Mouse (Mus musculus) midbrain, embryonic 13.5 days (tissue): ENCODE measurements around the gene AU018091. TPM values are rescaled to one million over a fixed set of nuclear protein-coding genes. Genes with fewer than 3 reads are reported as not detected.

Source experiments
- ATAC-seq: fragments of 200-750 bp; cut with Nextera tagmentation; 2 replicates; pipeline ENCODE4 v1.8.0; 2017; ENCODE audit warnings: mild to moderate bottlenecking, moderate TSS enrichment, moderate library complexity
- H3K27ac ChIP-seq: fragments of 300-500 bp; sonication (generic); 2 replicates; pipeline ENCODE4 v1.5.1; 2015; ENCODE audit warnings: inconsistent platforms, mild to moderate bottlenecking, moderate library complexity
- H3K27me3 ChIP-seq: fragments of 300-500 bp; sonication (generic); 2 replicates; pipeline ENCODE4 v1.6.1; 2015; ENCODE audit warnings: mild to moderate bottlenecking, inconsistent platforms
- H3K36me3 ChIP-seq: fragments of 300-500 bp; sonication (generic); 2 replicates; pipeline ENCODE4 v1.6.1; 2015; ENCODE audit warnings: mild to moderate bottlenecking, inconsistent platforms
- H3K4me1 ChIP-seq: fragments of 300-500 bp; sonication (generic); replicated peaks from 2 replicates; pipeline ENCODE4 v1.6.1; 2015; ENCODE audit warnings: inconsistent platforms
- H3K4me2 ChIP-seq: fragments of 300-500 bp; sonication (generic); replicated peaks from 2 replicates; pipeline ENCODE4 v1.6.1; 2015; ENCODE audit warnings: moderate library complexity, mild to moderate bottlenecking, inconsistent platforms
- H3K4me3 ChIP-seq: fragments of 300-500 bp; sonication (generic); replicated peaks from 2 replicates; pipeline ENCODE4 v1.5.1; 2015; ENCODE audit warnings: mild to moderate bottlenecking, inconsistent platforms
- H3K9ac ChIP-seq: fragments of 300-500 bp; sonication (generic); replicated peaks from 2 replicates; pipeline ENCODE4 v1.6.1; 2015; ENCODE audit warnings: mild to moderate bottlenecking, inconsistent platforms
- H3K9me3 ChIP-seq: fragments of 300-500 bp; sonication (generic); 2 replicates; pipeline ENCODE4 v1.6.1; 2016; ENCODE audit warnings: mild to moderate bottlenecking, inconsistent platforms
- WGBS: fragments of 180-500 bp; shearing (Covaris S2); methylation state at CpG from one replicate; pipeline ENCODE4 v1.1.7; 2015; 5-methylcytosine and 5-hydroxymethylcytosine counted together
- polyA plus RNA-seq: library from polyadenylated mRNA; unstranded; fragments of >200 nt; fragmentation: Nextera tagmentation; extraction: Ambion mirVana; gene quantifications from 2 replicates; pipeline ENCODE4 v1.2.1, GENCODE M21; 2015

The AU018091 gene
- not detected in 2 replicates for polyA plus RNA-seq

GRCm38 (mm10) chr7:3168925-3169324 lies at the start of gene AU018091:
TSS of gene AU018091 (minus strand) at chr7:3169203.
- WGBS = 79% methylated on average over 3 of the region's 3 CpGs
- Histone ChIP-seq H3K27ac (no peak within 1 kb of the TSS), H3K9ac (no peak within 1 kb of the TSS), H3K9me3 (peaks cover 4% of the 10 kb centered on the region; the same call in 1 of the 2 replicates), H3K27me3 (no peaks in the 10 kb centered on the region), H3K36me3 (no peaks in the 10 kb centered on the region), H3K4me2 (no peak within 1 kb of the TSS), H3K4me3 (no peak within 1 kb of the TSS), H3K4me1 (no peaks in the 10 kb centered on the region)
- no peak for ATAC-seq

- H3K27ac ChIP-seq = no peak overlapping the region
- H3K36me3 ChIP-seq = no peaks in the 10 kb centered on the region
- 0 out of 2 replicates have a peak, but pooled peaks cover 3% of the 10 kb centered on the region for H3K4me1 ChIP-seq
- 20% methylated on average over 10 of the region's 10 CpGs for WGBS
- ATAC-seq = no peak
- H3K27me3 ChIP-seq = peaks cover 31% of the 10 kb centered on the region
- H3K9me3 ChIP-seq = no peaks in the 10 kb centered on the region
- no peak overlapping the region for H3K9ac ChIP-seq
- H3K4me3 ChIP-seq = no peak overlapping the region
- H3K4me2 ChIP-seq = no peak overlapping the region
These were observed 48.6 kb upstream of the AU018091 start for GRCm38 (mm10) chr7:3217546-3218056.

GRCm38 (mm10) chr7:3216331-3216730 lies 47.3 kb upstream of the AU018091 start:
- Histone ChIP-seq H3K27me3 (peaks cover 31% of the 10 kb centered on the region), H3K36me3 (no peaks in the 10 kb centered on the region), H3K4me2 (no peak overlapping the region), H3K4me3 (no peak overlapping the region), H3K9ac (no peak overlapping the region), H3K27ac (no peak overlapping the region), H3K4me1 (0 out of 2 replicates have a peak, but pooled peaks cover 3% of the 10 kb centered on the region), H3K9me3 (no peaks in the 10 kb centered on the region)
- 74% methylated on average over 3 of the region's 3 CpGs for WGBS
- no peak for ATAC-seq

- ATAC-seq = no peak
- H3K4me2 ChIP-seq = no peak overlapping the region
- H3K36me3 ChIP-seq = no peaks in the 10 kb centered on the region
- H3K27me3 ChIP-seq = peaks cover 11% of the 10 kb centered on the region
- H3K27ac ChIP-seq = no peak overlapping the region
- WGBS = 21% methylated on average over 3 of the region's 3 CpGs
- H3K4me3 ChIP-seq = no peak overlapping the region
- no peak overlapping the region for H3K9ac ChIP-seq
- H3K9me3 ChIP-seq = no peaks in the 10 kb centered on the region
- 0 out of 2 replicates have a peak, but pooled peaks cover 3% of the 10 kb centered on the region for H3K4me1 ChIP-seq
These were observed 44.6 kb upstream of the AU018091 start for GRCm38 (mm10) chr7:3213557-3213956.

GRCm38 (mm10) chr7:3213156-3213555 lies 44.2 kb upstream of the AU018091 start:
- Histone ChIP-seq H3K36me3 (no peaks in the 10 kb centered on the region), H3K27me3 (peaks cover 7% of the 10 kb centered on the region), H3K4me1 (0 out of 2 replicates have a peak, but pooled peaks cover 3% of the 10 kb centered on the region), H3K9me3 (no peaks in the 10 kb centered on the region), H3K9ac (no peak overlapping the region), H3K4me2 (no peak overlapping the region), H3K4me3 (no peak overlapping the region), H3K27ac (no peak overlapping the region)
- 48% methylated on average over 1 of the region's 1 CpGs for WGBS
- ATAC-seq = no peak

- Histone ChIP-seq H3K4me1 (0 out of 2 replicates have a peak, but pooled peaks cover 3% of the 10 kb centered on the region), H3K27ac (no peak overlapping the region), H3K4me2 (no peak overlapping the region), H3K27me3 (no peaks in the 10 kb centered on the region), H3K9ac (no peak overlapping the region), H3K36me3 (no peaks in the 10 kb centered on the region), H3K4me3 (no peak overlapping the region), H3K9me3 (no peaks in the 10 kb centered on the region)
- no peak for ATAC-seq
- 51% methylated on average over 12 of the region's 12 CpGs for WGBS
These were observed 43.2 kb upstream of the AU018091 start for GRCm38 (mm10) chr7:3212002-3212790.

- WGBS = 77% methylated on average over 8 of the region's 8 CpGs
- no peak for ATAC-seq
These were observed 42.5 kb upstream of the AU018091 start for GRCm38 (mm10) chr7:3211518-3211917.

GRCm38 (mm10) chr7:3210605-3211004 lies 41.6 kb upstream of the AU018091 start:
- Histone ChIP-seq H3K4me2 (no peak overlapping the region), H3K9me3 (no peaks in the 10 kb centered on the region), H3K4me1 (0 out of 2 replicates have a peak, but pooled peaks cover 3% of the 10 kb centered on the region), H3K4me3 (no peak overlapping the region), H3K36me3 (no peaks in the 10 kb centered on the region), H3K27me3 (no peaks in the 10 kb centered on the region), H3K27ac (no peak overlapping the region), H3K9ac (no peak overlapping the region)
- ATAC-seq = no peak
- WGBS = 53% methylated on average over 6 of the region's 6 CpGs

More at GRCm38 (mm10) chr7:3211518-3211917, 42.5 kb upstream of the AU018091 start:
- Histone ChIP-seq H3K9ac (no peak overlapping the region), H3K27ac (no peak overlapping the region), H3K4me3 (no peak overlapping the region), H3K27me3 (no peaks in the 10 kb centered on the region), H3K36me3 (no peaks in the 10 kb centered on the region), H3K9me3 (no peaks in the 10 kb centered on the region), H3K4me1 (0 out of 2 replicates have a peak, but pooled peaks cover 3% of the 10 kb centered on the region), H3K4me2 (no peak overlapping the region)

- H3K4me2 ChIP-seq = no peak overlapping the region
- H3K4me1 ChIP-seq = no peaks in the 10 kb centered on the region
- H3K27me3 ChIP-seq = no peaks in the 10 kb centered on the region
- H3K9ac ChIP-seq = no peak overlapping the region
- no peaks in the 10 kb centered on the region for H3K9me3 ChIP-seq
- H3K4me3 ChIP-seq = no peak overlapping the region
- WGBS = 7% methylated on average over 4 of the region's 4 CpGs
- H3K27ac ChIP-seq = no peak overlapping the region
- no peaks in the 10 kb centered on the region for H3K36me3 ChIP-seq
- no peak for ATAC-seq
These were observed 37.5 kb upstream of the AU018091 start for GRCm38 (mm10) chr7:3206520-3206919.

- no peak for ATAC-seq
- H3K4me2 ChIP-seq = no peak overlapping the region
- 85% methylated on average over 4 of the region's 4 CpGs for WGBS
These were observed 35.6 kb upstream of the AU018091 start for GRCm38 (mm10) chr7:3204628-3205027.

GRCm38 (mm10) chr7:3203890-3204289 lies 34.9 kb upstream of the AU018091 start:
- Histone ChIP-seq H3K27me3 (no peaks in the 10 kb centered on the region), H3K9me3 (no peaks in the 10 kb centered on the region), H3K4me3 (no peak overlapping the region), H3K4me2 (no peak overlapping the region), H3K4me1 (no peaks in the 10 kb centered on the region), H3K27ac (no peak overlapping the region), H3K36me3 (no peaks in the 10 kb centered on the region), H3K9ac (no peak overlapping the region)
- WGBS = 32% methylated on average over 3 of the region's 3 CpGs
- ATAC-seq = no peak

More at GRCm38 (mm10) chr7:3204628-3205027, 35.6 kb upstream of the AU018091 start:
- Histone ChIP-seq H3K36me3 (no peaks in the 10 kb centered on the region), H3K27me3 (no peaks in the 10 kb centered on the region), H3K4me1 (no peaks in the 10 kb centered on the region), H3K4me3 (no peak overlapping the region), H3K9me3 (no peaks in the 10 kb centered on the region), H3K9ac (no peak overlapping the region), H3K27ac (no peak overlapping the region)

GRCm38 (mm10) chr7:3201134-3201705 lies 32.2 kb upstream of the AU018091 start:
- H3K4me3 ChIP-seq = no peak overlapping the region
- ATAC-seq = no peak
- WGBS = 42% methylated on average over 12 of the region's 12 CpGs
- H3K36me3 ChIP-seq = no peaks in the 10 kb centered on the region
- H3K27ac ChIP-seq = no peak overlapping the region
- H3K9me3 ChIP-seq = no peaks in the 10 kb centered on the region
- H3K4me1 ChIP-seq = no peaks in the 10 kb centered on the region
- no peak overlapping the region for H3K4me2 ChIP-seq
- no peaks in the 10 kb centered on the region for H3K27me3 ChIP-seq
- H3K9ac ChIP-seq = no peak overlapping the region
